ENCODE assay signal across 23 mouse cellular contexts in the genomic region with DNA sequence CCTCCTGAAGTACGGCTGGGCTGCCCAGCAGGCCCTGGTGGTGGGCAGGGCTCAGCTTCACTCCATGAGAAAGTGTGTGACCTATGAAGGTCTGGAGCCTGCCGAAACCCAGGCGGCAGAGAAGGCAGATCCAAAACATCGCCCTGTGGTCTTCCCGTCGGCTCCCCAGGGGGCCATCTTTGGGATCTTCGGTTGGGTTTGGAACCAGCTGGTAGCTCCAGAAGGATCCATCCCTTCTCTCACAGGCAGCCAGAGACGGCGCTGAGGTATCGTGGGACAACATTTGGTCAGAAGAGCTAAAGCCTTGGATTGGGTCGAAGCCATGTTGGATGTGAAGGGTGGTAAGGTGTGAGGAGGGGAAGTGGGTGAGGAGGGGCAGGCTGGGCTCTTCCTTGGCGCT. TPM values are rescaled to one million over a fixed set of nuclear protein-coding genes. Genes with fewer than 3 reads are reported as not detected.
"Had no signal": no experiment of that assay in that cellular context is flagged by ENCODE, and none has a peak within 500 bp of the region (broad histone marks: within the 10 kb centered on the region; RNA-seq: fewer than 3 reads in every experiment).

No protein-coding gene starts in this region.

- H3K27ac ChIP-seq: left cerebral cortex, adult 2 months; liver, embryonic 13.5 days; macrophage; midbrain, embryonic 10.5 days; midbrain, embryonic 13.5 days; neural tube, embryonic 13.5 days; stomach, embryonic 15.5 days had no signal

- DNase-seq: kidney, postnatal 14 days; kidney, postnatal 4 days; layer of hippocampus, postnatal 36 days; liver, embryonic 13.5 days; lung, adult 2 months; retina, postnatal 1 day; right cerebral cortex, postnatal 25 days; spleen, adult 18-20 months; thymus, adult 2 months; thymus, postnatal 14 days; thymus, postnatal 4 days had no signal

- ATAC-seq: midbrain, embryonic 13.5 days; midbrain, embryonic 16.5 days had no signal

- H3K36me3 ChIP-seq: stomach, embryonic 15.5 days had no signal

- H3K4me2 ChIP-seq: liver, embryonic 13.5 days; midbrain, embryonic 13.5 days; neural tube, embryonic 13.5 days; stomach, embryonic 15.5 days had no signal

- H3K4me3 ChIP-seq: left cerebral cortex, adult 2 months; liver, embryonic 13.5 days; megakaryocyte, embryonic 14.5 days; midbrain, embryonic 10.5 days; midbrain, embryonic 13.5 days; myocyte; neural tube, embryonic 13.5 days; stomach, embryonic 15.5 days had no signal

- H3K9me3 ChIP-seq: liver, embryonic 13.5 days; megakaryocyte, embryonic 14.5 days; midbrain, embryonic 10.5 days; midbrain, embryonic 13.5 days; neural tube, embryonic 13.5 days; stomach, embryonic 15.5 days had no signal

- H3K27me3 ChIP-seq: midbrain, embryonic 13.5 days; neural tube, embryonic 13.5 days; stomach, embryonic 15.5 days had no signal

- H3K9ac ChIP-seq: liver, embryonic 13.5 days; midbrain, embryonic 13.5 days; neural tube, embryonic 13.5 days; stomach, embryonic 15.5 days had no signal

RNA-seq across cellular contexts. Expression of a gene that starts 42.3 kb away (rescaled TPM):
- total RNA-seq: liver, adult 2 months; monocyte, adult 5-6 weeks had no signal
- polyA plus RNA-seq: liver, adult 2 months; liver, embryonic 16.5 days; macrophage; myocyte had no signal
